Mouse (Mus musculus) spleen, postnatal 36 days (tissue): ENCODE measurements around the gene Fgfr2.
"Not testable (repeated sequence)": the region's sequence is repeated elsewhere in the genome, so short reads cannot be mapped to it uniquely, and the experiment has no call there.

Experiments used
- DNase-seq, 2 experiments: peaks; one replicate each; pipeline ENCODE4 v3.0.0; 2022; ENCODE audit warnings: low spot score in 2 of 2, mixed read lengths in 1 of 2

Fgfr2 gene

DNA sequence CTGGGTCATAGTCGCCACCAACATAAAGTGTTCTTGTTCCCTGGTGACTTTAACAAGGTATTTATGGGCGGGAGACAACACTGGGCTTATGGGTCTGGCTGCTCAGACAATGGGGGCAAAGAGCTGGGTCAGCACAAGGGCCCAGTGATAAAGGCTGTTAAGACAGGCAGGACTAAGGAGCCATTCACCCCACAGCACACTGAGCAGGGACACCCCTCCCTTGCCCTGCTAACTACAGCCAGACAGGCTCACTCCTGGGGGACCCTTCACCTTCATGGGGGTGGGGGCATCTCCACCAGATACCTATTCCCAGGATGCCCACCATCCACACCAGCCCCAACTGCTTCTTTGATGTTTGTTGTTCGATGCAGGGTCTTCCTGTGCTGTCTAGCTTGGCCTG is 593.9 kb downstream of the Fgfr2 start:
- DNase-seq = no peak

DNA sequence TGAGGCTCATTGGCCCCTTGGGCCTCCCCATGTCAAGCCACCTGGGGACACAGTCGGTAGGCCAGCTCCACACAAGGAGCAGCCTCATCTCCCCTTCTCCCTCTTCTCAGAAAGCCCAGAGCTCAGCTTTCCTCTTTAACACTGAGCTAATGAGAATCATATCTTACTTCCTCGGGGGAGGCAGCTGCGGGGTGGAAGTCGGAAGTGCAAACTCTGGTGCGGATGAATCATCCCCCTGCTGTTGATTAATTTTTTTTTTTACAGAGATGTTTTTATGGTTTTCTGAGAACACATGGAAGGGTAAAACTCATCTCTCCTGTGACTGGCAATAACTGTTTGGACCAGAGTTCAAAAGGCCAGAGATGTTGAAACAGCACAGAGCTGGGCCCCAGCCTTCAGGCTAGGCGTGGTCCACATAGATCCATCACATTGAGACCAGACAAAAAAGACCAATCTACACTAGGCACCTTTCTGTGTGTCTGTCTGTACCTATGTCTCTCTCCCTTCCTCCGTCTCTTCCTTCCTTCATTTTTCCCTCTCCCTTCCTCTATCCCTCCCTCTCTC is 609.6 kb downstream of the Fgfr2 start:
- DNase-seq = no peak

DNA sequence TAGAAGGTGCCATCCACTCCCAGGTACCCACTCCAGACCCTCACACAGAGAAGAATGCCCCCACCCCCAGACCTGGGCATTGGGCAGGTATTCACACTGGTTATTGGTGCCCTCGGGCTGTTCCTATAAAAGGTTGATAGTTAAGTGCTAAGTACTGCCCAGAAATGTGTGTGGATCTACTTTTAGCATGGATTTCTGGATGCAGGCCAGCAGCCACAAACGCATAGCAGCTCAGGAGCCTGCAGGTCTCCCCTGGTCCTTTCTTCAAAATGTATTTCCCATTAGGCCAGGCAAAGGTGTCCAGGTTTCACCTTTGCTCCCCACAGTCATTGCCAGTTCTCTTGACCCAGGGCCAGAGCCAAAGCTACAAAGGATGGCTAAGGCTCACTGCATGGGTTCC is 614.0 kb downstream of the Fgfr2 start:
- no peak for DNase-seq

DNA sequence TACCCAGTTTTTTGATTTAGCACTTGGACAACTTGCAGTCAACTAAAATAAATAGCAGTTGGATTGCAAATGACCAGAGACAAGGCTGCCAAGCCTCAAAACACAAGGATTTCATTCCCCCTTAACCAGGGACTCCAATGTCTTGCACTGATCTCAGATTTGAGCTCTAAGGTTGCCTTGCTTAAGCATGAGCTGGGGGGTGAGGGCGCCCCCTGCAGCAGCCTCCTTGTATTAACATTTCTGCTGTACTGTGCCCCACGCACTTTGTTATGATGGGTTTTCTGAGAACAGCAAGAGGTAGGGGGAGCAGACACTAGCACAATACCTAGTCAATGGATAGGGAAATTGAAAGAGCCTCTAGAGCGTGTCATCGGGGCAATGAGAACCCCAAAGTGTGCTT is 615.8 kb downstream of the Fgfr2 start:
- peak; percentile 6 to 17 for DNase-seq

DNA sequence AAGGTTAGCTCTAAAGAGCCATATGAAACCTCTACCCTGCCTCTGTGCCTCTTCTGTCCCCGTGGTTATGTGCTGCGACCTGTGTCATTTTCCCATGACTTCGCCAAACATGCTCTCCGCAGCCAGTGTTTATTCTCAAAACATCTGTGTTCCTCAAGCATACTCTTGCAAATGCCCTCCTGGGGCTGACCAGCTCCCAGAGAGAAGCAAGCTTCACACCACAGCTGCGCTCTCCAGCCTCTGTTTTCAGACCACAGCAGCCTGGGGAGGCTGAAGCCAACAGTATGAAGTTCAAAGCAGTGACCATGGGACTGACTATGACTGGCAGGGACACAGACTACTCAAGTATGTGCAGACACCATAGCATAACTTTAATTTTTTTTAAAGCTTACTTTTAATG is 616.9 kb downstream of the Fgfr2 start:
- DNase-seq = no peak

DNA sequence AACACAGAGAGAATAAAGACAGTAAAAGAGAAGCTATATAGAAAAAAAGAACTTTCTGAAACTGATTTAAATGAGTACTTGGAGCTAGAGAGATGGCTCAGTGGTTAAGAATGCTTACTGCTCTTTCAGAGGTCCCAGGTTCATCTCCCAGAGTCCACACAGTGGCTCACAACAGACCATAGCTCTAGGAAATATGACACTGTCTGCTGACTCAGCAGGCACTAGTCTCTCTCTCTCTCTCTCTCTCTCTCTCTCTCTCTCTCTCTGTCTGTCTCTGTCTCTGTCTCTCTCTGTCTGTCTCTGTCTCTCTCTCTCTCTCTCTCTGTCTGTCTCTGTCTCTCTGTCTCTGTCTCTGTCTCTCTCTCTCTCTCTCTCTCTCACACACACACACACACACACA is 620.7 kb downstream of the Fgfr2 start:
- not testable (repeated sequence) for DNase-seq

DNA sequence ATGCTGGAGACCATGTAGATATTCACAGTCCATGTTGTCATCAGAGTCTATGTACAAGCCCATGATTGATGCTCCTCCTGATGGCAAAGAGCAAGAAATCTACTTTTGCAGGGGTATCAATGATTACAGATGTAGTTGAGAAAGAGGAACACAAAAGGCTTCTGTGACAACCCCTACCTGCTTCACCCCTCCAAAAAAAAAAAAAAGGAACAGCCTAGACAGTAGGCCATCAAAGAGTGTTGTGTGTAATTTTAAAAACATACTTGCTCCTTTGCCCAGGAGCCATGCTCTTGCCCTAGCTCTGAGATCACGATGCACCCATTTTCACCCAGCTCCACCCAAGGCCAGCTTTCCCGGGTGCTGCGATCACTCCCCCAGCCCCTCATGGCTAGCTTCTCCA is 626.0 kb downstream of the Fgfr2 start:
- DNase-seq = no peak

- DNase-seq = no peak
Observed at GRCm38 (mm10) chr7:132494263-132494662, 628.9 kb downstream of the Fgfr2 start.

- peak; percentile 12 to 25 for DNase-seq
Observed at GRCm38 (mm10) chr7:132493632-132494031, 629.5 kb downstream of the Fgfr2 start.

GRCm38 (mm10) chr7:132491902-132492301 is 631.2 kb downstream of the Fgfr2 start:
- DNase-seq = no peak

GRCm38 (mm10) chr7:132487361-132487760 is 635.8 kb downstream of the Fgfr2 start:
- DNase-seq = no peak

- DNase-seq = peak in 1 of 2 experiments; percentile 11
Observed at GRCm38 (mm10) chr7:132486403-132487178, 636.6 kb downstream of the Fgfr2 start.

DNA sequence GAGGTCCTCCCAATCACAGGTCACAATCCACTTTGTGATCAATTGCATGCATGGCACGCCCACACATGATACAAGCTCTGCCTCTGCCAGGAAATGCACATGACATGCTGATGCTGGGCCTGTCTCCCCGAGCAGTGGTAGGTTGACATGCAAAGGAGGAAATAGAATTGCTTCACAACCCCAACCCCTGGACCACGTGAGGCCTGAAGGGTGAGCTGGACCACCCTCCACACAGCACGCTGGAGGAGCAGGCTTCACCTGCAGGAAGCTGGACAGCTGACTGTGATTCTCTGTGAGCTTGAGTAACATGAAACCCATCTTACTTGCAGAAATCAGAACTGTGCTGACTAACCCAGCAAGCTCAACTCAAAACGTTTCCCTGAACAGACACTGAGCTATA is 638.7 kb downstream of the Fgfr2 start:
- peak; percentile 50 to 51 for DNase-seq

DNA sequence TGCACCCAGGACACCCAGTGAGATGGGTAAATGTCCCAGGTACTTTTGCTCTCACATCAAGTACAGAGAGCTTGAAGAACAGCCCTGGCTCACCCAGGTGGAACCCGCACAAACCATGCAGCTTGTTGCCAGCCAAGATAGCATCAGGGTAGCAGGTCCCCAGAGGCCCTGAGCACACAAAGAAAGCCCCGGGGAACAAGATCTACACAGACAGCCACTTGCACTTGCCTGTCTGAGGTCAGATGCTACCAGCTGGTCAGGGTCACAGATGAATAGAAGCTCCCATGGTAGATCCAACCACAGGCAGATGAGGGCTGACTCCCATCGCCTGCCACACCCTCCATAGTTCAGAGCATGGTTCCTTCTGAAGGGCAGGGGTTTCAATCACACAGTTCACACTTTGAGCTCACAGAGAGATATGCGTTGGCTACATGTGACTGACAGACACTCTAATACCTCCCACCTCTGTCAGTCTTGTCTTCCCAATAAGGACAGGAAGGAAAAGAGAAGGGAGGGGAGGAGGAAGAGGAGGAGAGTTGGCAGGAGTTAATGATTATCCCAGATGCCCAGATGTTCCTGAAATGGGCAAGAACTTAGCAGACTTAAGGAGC is 642.3 kb downstream of the Fgfr2 start:
- peak; percentile 56 for DNase-seq

DNA sequence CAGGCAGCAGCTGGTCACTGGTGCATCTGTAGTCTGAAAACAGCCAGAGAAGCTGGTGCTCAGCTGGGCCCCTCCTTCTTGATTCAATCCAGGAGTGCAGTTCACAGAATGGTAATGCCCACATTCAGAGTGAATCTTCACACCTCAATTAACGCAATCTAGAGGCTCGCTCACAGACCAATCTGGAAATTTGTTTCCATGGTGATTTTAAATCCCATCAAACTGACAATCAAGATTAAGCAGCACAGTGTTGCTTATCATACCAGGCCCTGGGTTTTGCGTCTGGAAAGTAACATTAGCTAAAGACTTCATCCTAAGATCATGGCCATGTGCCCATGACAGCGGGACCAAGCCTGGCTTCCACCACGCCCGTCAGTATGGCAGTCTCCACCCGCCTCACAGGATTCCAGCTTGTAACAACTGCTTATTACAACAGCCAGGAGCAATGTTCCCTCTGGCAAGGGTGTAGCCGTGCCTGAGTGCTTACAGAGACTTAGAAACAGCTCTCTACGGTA is 644.8 kb downstream of the Fgfr2 start:
- no peak for DNase-seq

GRCm38 (mm10) chr7:132477753-132478152 is 645.4 kb downstream of the Fgfr2 start:
- no peak for DNase-seq

GRCm38 (mm10) chr7:132476491-132476890 is 646.7 kb downstream of the Fgfr2 start:
- DNase-seq = no peak

- DNase-seq = peak; percentile 59 to 65
Observed at GRCm38 (mm10) chr7:132475069-132475468, 648.1 kb downstream of the Fgfr2 start.

- DNase-seq = peak; percentile 34 to 63
Observed at GRCm38 (mm10) chr7:132471327-132471726, 651.8 kb downstream of the Fgfr2 start.

DNA sequence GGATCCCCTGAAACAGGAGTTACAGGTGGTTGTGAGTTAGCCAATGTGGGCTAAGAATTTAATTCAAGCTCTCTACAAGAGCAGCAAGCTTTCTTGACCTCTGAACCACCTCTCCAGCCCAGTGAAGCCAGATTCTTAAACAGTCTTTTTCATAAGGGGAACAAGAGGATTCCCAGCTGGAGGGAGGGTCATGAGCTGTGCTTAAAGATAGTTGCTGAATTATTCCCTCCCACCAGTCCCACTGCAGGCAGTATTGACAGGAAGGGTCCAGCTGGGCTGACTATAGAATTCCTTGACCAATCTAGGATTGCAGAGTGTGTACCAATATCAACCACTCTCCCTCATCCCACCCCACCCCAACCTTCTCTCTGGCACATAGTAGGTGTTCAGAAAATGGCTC is 654.8 kb downstream of the Fgfr2 start:
- no peak for DNase-seq

DNA sequence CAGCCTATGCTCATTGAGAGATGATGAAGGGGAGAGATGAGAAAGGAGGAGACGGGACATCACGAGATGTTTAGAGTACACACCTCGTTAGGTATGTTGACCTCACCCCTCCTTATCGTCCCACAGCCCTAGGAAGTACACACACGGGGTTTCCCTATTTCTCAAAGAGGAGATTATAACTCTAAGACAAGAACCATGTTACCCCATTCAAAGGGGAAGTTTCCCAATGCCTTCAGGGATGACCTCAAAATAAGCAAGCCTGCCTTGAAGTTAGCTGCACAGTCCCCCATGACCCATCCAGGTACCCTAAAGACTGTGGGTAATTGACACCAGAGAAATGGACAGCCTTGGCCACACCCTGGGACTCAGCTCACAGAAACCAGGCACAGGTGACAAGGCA is 657.3 kb downstream of the Fgfr2 start:
- DNase-seq = no peak

- no peak for DNase-seq
Observed at GRCm38 (mm10) chr7:132464894-132465293, 658.3 kb downstream of the Fgfr2 start.

DNA sequence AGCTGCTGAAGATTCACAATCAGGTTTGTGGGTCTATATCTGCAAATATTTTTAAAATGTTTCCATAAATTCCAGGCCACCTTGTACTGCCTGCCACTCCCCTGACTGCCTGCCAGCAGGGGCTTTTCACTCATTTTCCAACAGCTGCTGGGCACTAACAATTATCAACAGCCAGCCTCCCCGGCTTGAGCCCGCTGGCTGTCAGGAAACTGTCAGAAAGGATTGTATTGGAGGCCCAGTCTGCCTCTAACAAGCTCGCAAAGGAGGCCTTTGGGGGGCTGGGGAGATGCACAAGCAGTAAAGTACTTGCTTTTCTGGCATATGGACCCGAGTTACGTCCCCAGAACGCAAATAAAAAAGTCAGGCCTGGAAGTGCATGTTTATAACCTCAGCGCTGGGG is 664.7 kb downstream of the Fgfr2 start:
- DNase-seq = no peak
